ENCODE assay signal across 17 mouse cellular contexts in genomic region chr13:110517986-110518385, GRCm38 (mm10).
DNase-seq lines count a peak whose midpoint lies in the region; ATAC-seq and TF ChIP-seq lines count a peak whose summit lies in the region.
"Had no signal": no experiment of that assay in that cellular context is flagged by ENCODE, and none has a peak within 500 bp of the region (broad histone marks: within the 10 kb centered on the region; RNA-seq: fewer than 3 reads in every experiment).

No protein-coding gene starts in this region.

- ATAC-seq in forebrain, embryonic 13.5 days: peak; percentile 72; the same call in 1 of the 2 replicates
- no peak for ATAC-seq in forebrain, embryonic 15.5 days (replicated peaks)
- peak; percentile 21; the same call in 1 of the 2 replicates for ATAC-seq in lung, postnatal 0 days
- ATAC-seq in monocyte, adult 5-6 weeks (replicated peaks; ENCODE audit: insufficient number of reproducible peaks, low FRiP score, low TSS enrichment, poor library complexity, severe bottlenecking): no peak
- ATAC-seq: intestine, embryonic 16.5 days had no signal

- intact Hi-C loops in left cerebral cortex, postnatal 36 days (cut with DNase I): loop anchor here (10.0 kb wide), 1 partner anchor 113 kb away; no protein-coding TSS in a partner anchor

- H3K4me3 ChIP-seq in forebrain, embryonic 13.5 days: no peak overlapping the region
- no peak overlapping the region for H3K4me3 ChIP-seq in forebrain, embryonic 15.5 days
- no peak overlapping the region for H3K4me3 ChIP-seq in lung, postnatal 0 days (ENCODE audit: low read depth, low read length)
- H3K4me3 ChIP-seq in lung, adult 2 months (replicated peaks; ENCODE audit: extremely low read depth, low read depth, low read length): no peak overlapping the region
- H3K4me3 ChIP-seq: limb, embryonic 12.5 days; liver, embryonic 15.5 days; midbrain, embryonic 12.5 days had no signal

- no peaks in the 10 kb centered on the region for H3K4me1 ChIP-seq in forebrain, embryonic 13.5 days
- peaks cover 3% of the 10 kb centered on the region; the same call in 1 of the 2 replicates for H3K4me1 ChIP-seq in forebrain, embryonic 15.5 days
- no peaks in the 10 kb centered on the region for H3K4me1 ChIP-seq in lung, postnatal 0 days (ENCODE audit: insufficient read depth, low read depth, low read length)
- no peaks in the 10 kb centered on the region for H3K4me1 ChIP-seq in lung, adult 2 months (ENCODE audit: control insufficient read depth, insufficient read depth, low read length)
- H3K4me1 ChIP-seq: limb, embryonic 12.5 days; liver, embryonic 15.5 days; midbrain, embryonic 12.5 days had no signal

- H3K4me2 ChIP-seq in forebrain, embryonic 13.5 days: no peak overlapping the region
- H3K4me2 ChIP-seq in forebrain, embryonic 15.5 days (replicated peaks): no peak overlapping the region
- H3K4me2 ChIP-seq in lung, postnatal 0 days (replicated peaks; ENCODE audit: low read depth, low read length): no peak overlapping the region
- H3K4me2 ChIP-seq: limb, embryonic 12.5 days; liver, embryonic 15.5 days; midbrain, embryonic 12.5 days had no signal

- TF ChIP-seq EP300 in lung, postnatal 0 days (IDR thresholded peaks at IDR 0.05): no peak

- H3K9me3 ChIP-seq in forebrain, embryonic 13.5 days (replicated peaks): no peaks in the 10 kb centered on the region
- H3K9me3 ChIP-seq in forebrain, embryonic 15.5 days: no peaks in the 10 kb centered on the region
- no peaks in the 10 kb centered on the region for H3K9me3 ChIP-seq in lung, postnatal 0 days (ENCODE audit: low read length)
- H3K9me3 ChIP-seq: limb, embryonic 12.5 days; liver, embryonic 15.5 days; midbrain, embryonic 12.5 days had no signal

- no peak overlapping the region for H3K9ac ChIP-seq in forebrain, embryonic 13.5 days
- no peak overlapping the region for H3K9ac ChIP-seq in forebrain, embryonic 15.5 days (replicated peaks)
- H3K9ac ChIP-seq in lung, postnatal 0 days (replicated peaks; ENCODE audit: low read depth): no peak overlapping the region
- H3K9ac ChIP-seq: limb, embryonic 12.5 days; liver, embryonic 15.5 days; midbrain, embryonic 12.5 days had no signal

- H3K36me3 ChIP-seq in forebrain, embryonic 13.5 days (ENCODE audit: poor library complexity, severe bottlenecking): no peaks in the 10 kb centered on the region
- H3K36me3 ChIP-seq in forebrain, embryonic 15.5 days: no peaks in the 10 kb centered on the region
- no peaks in the 10 kb centered on the region for H3K36me3 ChIP-seq in lung, postnatal 0 days (ENCODE audit: insufficient read depth, low read length)
- H3K36me3 ChIP-seq: limb, embryonic 12.5 days; liver, embryonic 15.5 days; midbrain, embryonic 12.5 days had no signal

- no peak for TF ChIP-seq CTCF in lung, postnatal 0 days (IDR thresholded peaks at IDR 0.05)
- no peak for TF ChIP-seq CTCF in lung, adult 2 months (IDR thresholded peaks at IDR 0.05; ENCODE audit: insufficient read depth, low read length)

- WGBS in forebrain, embryonic 13.5 days: 75% methylated on average over 8 of the region's 8 CpGs
- 59% methylated on average over 8 of the region's 8 CpGs for WGBS in forebrain, embryonic 15.5 days
- 72% methylated on average over 8 of the region's 8 CpGs for WGBS in lung, postnatal 0 days
- 73% methylated on average over 8 of the region's 8 CpGs for WGBS in lung, adult 2 months

- DNase-seq in lung, postnatal 0 days (ENCODE audit: low spot score): peak; percentile 30
- no peak for DNase-seq in lung, postnatal 14 days
- DNase-seq in left cerebral cortex, postnatal 36 days (ENCODE audit: low spot score in 2 of 2): peak; percentile 41 to 48
- DNase-seq in embryo, embryonic 11 days: no peak
- no peak for DNase-seq in lung, adult 2 months
- DNase-seq: adrenal gland, postnatal 10 days; kidney, postnatal 14 days; lung, postnatal 4 days; thymus, postnatal 36 days had no signal

- no peaks in the 10 kb centered on the region for H3K27me3 ChIP-seq in forebrain, embryonic 13.5 days
- no peaks in the 10 kb centered on the region for H3K27me3 ChIP-seq in forebrain, embryonic 15.5 days
- no peaks in the 10 kb centered on the region for H3K27me3 ChIP-seq in lung, postnatal 0 days (replicated peaks; ENCODE audit: insufficient read depth, low read length)
- H3K27me3 ChIP-seq: limb, embryonic 12.5 days; liver, embryonic 15.5 days; midbrain, embryonic 12.5 days had no signal

- H3K27ac ChIP-seq in forebrain, embryonic 13.5 days: no peak overlapping the region
- H3K27ac ChIP-seq in forebrain, embryonic 15.5 days (replicated peaks): no peak overlapping the region
- no peak overlapping the region for H3K27ac ChIP-seq in lung, postnatal 0 days (ENCODE audit: low read length)
- H3K27ac ChIP-seq: limb, embryonic 12.5 days; liver, embryonic 15.5 days; midbrain, embryonic 12.5 days; stomach, postnatal 0 days had no signal

- no peak for TF ChIP-seq POLR2A in lung, adult 2 months (IDR thresholded peaks at IDR 0.05; ENCODE audit: borderline replicate concordance, extremely low read depth, low read depth, low read length)

Comparison
In these comparisons a context has a peak if more than half of its experiments do, and no peak if none do; other contexts are left out.
1. ATAC-seq: peak in forebrain, embryonic 13.5 days (single experiment) and lung, postnatal 0 days (single experiment); none in forebrain, embryonic 15.5 days (single experiment) and monocyte, adult 5-6 weeks (single experiment).
2. DNase-seq: peak in lung, postnatal 0 days (single experiment) and left cerebral cortex, postnatal 36 days (2 of 2); none in lung, postnatal 14 days (single experiment), embryo, embryonic 11 days (single experiment) and lung, adult 2 months (single experiment).